Mouse (Mus musculus) left cerebral cortex, adult 9 months (tissue): Measurements from ENCODE around the gene Ptgdr.
"Not testable (repeated sequence)": the region's sequence is repeated elsewhere in the genome, so short reads cannot be mapped to it uniquely, and the experiment has no call there.

Experiments
- DNase-seq, 2 experiments: peaks; one replicate each; pipeline ENCODE4 v3.0.0; 2022; ENCODE audit warnings: low spot score in 2 of 2

The Ptgdr gene

DNA sequence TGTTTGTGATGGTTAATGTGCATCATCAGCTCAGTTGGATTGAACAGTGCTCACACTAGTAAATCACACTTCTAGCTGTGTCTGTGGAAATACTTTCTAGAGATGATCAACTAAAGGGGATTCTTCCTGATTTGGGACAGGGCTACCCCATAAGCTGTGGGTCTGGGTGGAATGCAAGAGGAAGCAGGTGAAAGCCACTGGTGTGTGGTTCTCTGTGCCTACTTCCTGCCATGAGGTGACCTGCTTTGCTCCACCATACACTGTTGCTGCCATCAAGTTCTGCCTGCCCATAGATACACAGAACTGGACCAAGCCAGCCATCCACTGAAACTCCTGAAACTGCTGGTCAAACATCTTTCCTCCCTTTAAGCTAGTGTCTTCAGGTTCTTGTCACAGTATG lies 46.0 kb downstream of the Ptgdr start:
- not testable (repeated sequence) for DNase-seq
